ENCODE assay signal across 12 mouse cellular contexts in genomic region chr17:8867331-8868237, GRCm38 (mm10).
DNase-seq lines count a peak whose midpoint lies in the region; ATAC-seq and TF ChIP-seq lines count a peak whose summit lies in the region.
"Had no signal": no experiment of that assay in that cellular context is flagged by ENCODE, and none has a peak within 500 bp of the region (broad histone marks: within the 10 kb centered on the region; RNA-seq: fewer than 3 reads in every experiment).

No protein-coding gene starts in this region.

- no peak for DNase-seq in lung, adult 2 months
- DNase-seq in limb, embryonic 10.5 days (ENCODE audit: low spot score): no peak
- DNase-seq in thymus, postnatal 0 days (ENCODE audit: low spot score): peak; percentile 73
- DNase-seq in urinary bladder, adult 18-20 months (ENCODE audit: low spot score in 2 of 2): no peak
- no peak for DNase-seq in frontal cortex, adult 2 months (ENCODE audit: extremely low spot score in 1 of 2, low spot score in 1 of 2)
- DNase-seq in gastrocnemius, adult 18-20 months (ENCODE audit: low spot score): no peak
- DNase-seq: cerebellum, postnatal 10 days; heart, postnatal 4 days; layer of hippocampus, adult 9-11 months had no signal

- no peaks in the 10 kb centered on the region for H3K9me3 ChIP-seq in lung, embryonic 15.5 days
- no peaks in the 10 kb centered on the region for H3K9me3 ChIP-seq in limb, embryonic 10.5 days (replicated peaks)
- H3K9me3 ChIP-seq: midbrain, embryonic 12.5 days had no signal

- ATAC-seq in lung, embryonic 15.5 days (ENCODE audit: borderline replicate concordance, extremely low read depth, low FRiP score, low TSS enrichment): peak; percentile 19; the same call in 1 of the 2 replicates

- H3K9ac ChIP-seq in lung, embryonic 15.5 days: no peak overlapping the region
- H3K9ac ChIP-seq: midbrain, embryonic 12.5 days had no signal

- no peaks in the 10 kb centered on the region for H3K36me3 ChIP-seq in lung, embryonic 15.5 days
- no peaks in the 10 kb centered on the region for H3K36me3 ChIP-seq in limb, embryonic 10.5 days
- H3K36me3 ChIP-seq: midbrain, embryonic 12.5 days had no signal

- TF ChIP-seq CTCF in lung, adult 2 months (IDR thresholded peaks at IDR 0.05; ENCODE audit: insufficient read depth, low read length): no peak
- TF ChIP-seq CTCF in bone marrow macrophage, adult 2 months (IDR thresholded peaks at IDR 0.05; ENCODE audit: low read depth, low read length): no peak

- H3K27me3 ChIP-seq in lung, embryonic 15.5 days: no peaks in the 10 kb centered on the region
- no peaks in the 10 kb centered on the region for H3K27me3 ChIP-seq in limb, embryonic 10.5 days (ENCODE audit: low read depth, poor library complexity, severe bottlenecking)
- H3K27me3 ChIP-seq: midbrain, embryonic 12.5 days had no signal

- WGBS in lung, embryonic 15.5 days: 55% methylated on average over 25 of the region's 25 CpGs
- 44% methylated on average over 25 of the region's 25 CpGs for WGBS in lung, adult 2 months
- 86% methylated on average over 25 of the region's 25 CpGs for WGBS in limb, embryonic 10.5 days

- H3K4me1 ChIP-seq in lung, embryonic 15.5 days: peaks cover 15% of the 10 kb centered on the region
- H3K4me1 ChIP-seq in lung, adult 2 months (ENCODE audit: control insufficient read depth, insufficient read depth, low read length): peaks cover 3% of the 10 kb centered on the region; the same call in 1 of the 2 replicates
- peaks cover 5% of the 10 kb centered on the region for H3K4me1 ChIP-seq in bone marrow macrophage, adult 2 months (ENCODE audit: control insufficient read depth, insufficient read depth, low read length)
- peaks cover 33% of the 10 kb centered on the region for H3K4me1 ChIP-seq in limb, embryonic 10.5 days

- TF ChIP-seq POLR2A in lung, adult 2 months (IDR thresholded peaks at IDR 0.05; ENCODE audit: borderline replicate concordance, extremely low read depth, low read depth, low read length): no peak
- TF ChIP-seq POLR2A in bone marrow macrophage, adult 2 months (IDR thresholded peaks at IDR 0.05; ENCODE audit: borderline replicate concordance, low read depth, low read length): no peak

- 0 out of 2 replicates have a peak overlapping the region, but pooled peaks have one; percentile 1 for H3K4me2 ChIP-seq in lung, embryonic 15.5 days
- H3K4me2 ChIP-seq: midbrain, embryonic 12.5 days had no signal

- no peak overlapping the region for H3K4me3 ChIP-seq in lung, embryonic 15.5 days
- H3K4me3 ChIP-seq in lung, adult 2 months (replicated peaks; ENCODE audit: extremely low read depth, low read depth, low read length): no peak overlapping the region
- peak overlapping the region; percentile 34 for H3K4me3 ChIP-seq in bone marrow macrophage, adult 2 months (ENCODE audit: insufficient read depth, low read length)
- H3K4me3 ChIP-seq in limb, embryonic 10.5 days: no peak overlapping the region
- H3K4me3 ChIP-seq: midbrain, embryonic 12.5 days had no signal

- no peak overlapping the region for H3K27ac ChIP-seq in lung, embryonic 15.5 days
- H3K27ac ChIP-seq in bone marrow macrophage, adult 2 months (ENCODE audit: insufficient read depth, low read depth, low read length): peak overlapping the region; percentile 18
- H3K27ac ChIP-seq in limb, embryonic 10.5 days: peak overlapping the region; percentile 46; the same call in 1 of the 2 replicates
- H3K27ac ChIP-seq: midbrain, embryonic 12.5 days had no signal
